Mouse (Mus musculus) urinary bladder, postnatal 36 days (tissue): ENCODE measurements around the gene Meis2.

Experiments
- DNase-seq, 2 experiments: peaks; one replicate each; pipeline ENCODE4 v3.0.0; 2022; ENCODE audit warnings: low spot score in 2 of 2, mixed read lengths in 1 of 2

Meis2 gene

DNA sequence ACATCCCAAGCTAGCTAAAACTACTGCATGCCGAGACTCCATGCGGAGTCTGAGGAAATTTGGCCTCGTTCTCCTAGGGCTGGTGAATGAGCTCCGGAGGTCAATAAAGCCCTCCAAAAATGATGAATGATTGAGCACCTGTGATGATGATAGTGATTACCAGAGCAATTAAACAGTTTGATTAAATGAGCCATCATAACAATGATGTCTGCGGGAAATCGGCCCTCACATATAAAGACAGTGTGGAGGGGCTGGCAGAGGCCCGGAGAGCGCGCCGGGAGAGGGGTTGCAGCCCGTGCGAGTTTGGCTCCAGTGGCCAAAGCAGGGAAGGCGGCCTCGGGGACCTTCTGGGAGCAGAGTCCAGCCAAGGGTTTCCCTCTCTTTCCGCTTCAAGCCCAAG is 2.1 kb upstream of the Meis2 start:
- DNase-seq: no peak

GRCm38 (mm10) chr2:116067065-116067497 is 1.4 kb upstream of the Meis2 start:
- DNase-seq: peak; percentile 89 to 90

- no peak for DNase-seq
Observed at GRCm38 (mm10) chr2:116066057-116066941, 660 bp upstream of the Meis2 start.

- DNase-seq: no peak
Observed at GRCm38 (mm10) chr2:116065057-116065456, 582 bp downstream of the Meis2 start.

DNA sequence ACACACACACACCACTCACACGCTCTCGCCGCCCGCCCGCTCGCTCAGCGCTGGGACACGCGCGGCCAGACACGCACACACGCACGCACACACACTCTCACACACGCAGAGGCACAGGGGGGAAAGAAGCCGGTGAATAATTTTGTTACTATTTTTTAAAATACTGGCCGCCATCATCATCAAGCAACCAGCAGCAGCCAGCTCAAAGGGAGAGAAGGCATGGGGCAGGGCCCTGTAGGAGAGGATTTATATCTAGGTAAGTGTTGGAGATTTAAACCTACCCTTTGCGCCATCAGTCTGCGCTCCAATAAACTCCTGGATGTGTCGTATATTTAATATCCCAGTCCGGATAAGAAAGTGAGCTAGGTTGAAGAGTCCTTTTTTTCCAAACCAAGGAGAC is 1.1 kb downstream of the Meis2 start:
- no peak for DNase-seq

GRCm38 (mm10) chr2:116063819-116064293 is 1.8 kb downstream of the Meis2 start:
- peak in 1 of 2 experiments; percentile 31 for DNase-seq

DNA sequence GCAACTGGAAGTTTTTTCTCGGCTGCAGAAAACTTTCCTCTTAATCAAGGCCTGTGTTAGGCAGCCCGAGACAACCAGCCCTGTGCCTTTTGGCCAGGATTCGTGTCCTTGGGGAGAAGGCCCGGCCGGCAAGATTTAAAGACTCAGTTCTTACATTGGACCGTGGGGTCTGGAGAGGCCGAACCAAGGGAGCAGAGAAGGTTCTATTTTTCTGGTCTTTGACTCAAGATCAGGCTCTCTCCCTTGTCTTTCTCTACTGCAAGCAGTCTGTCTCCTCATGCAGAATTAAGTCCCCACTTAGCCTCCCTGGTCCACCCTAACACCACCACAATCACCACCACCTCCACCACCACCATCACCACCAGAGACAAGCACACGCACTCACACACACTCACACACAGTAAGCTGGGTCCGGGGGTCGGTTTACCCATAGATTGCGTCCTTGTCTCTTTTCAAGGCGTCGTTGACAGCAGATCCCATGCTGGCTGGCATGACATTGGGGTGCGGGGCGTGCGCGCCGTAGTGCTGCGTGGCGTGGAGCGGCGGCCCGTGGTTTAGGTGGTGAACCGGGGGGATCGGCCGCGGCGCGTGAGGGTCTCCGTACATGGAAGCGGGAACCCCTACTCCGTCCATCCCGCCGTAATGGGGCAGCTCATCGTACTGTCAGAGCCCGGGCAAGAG is 2.7 kb downstream of the Meis2 start:
- peak in 1 of 2 experiments; percentile 44 for DNase-seq

DNA sequence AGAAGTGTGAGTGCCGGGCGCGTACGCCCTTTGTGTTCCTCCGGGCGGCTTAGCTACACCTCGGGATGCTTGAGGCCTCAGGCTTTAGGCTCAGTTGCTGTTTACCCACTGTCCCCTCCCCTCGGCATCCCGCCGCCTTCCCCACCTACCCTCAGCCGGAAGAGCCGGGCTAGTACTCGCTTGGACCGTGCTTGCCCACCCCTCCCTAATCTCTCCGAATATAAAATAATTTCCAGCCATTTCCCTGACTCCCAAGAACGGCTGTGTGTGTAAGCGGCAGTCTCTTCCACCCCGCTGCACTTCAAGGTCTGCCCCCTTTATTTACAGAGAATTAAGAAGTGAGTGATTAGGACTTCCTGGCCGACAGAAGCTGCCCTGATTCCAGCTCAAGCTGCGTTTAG is 3.4 kb downstream of the Meis2 start:
- no peak for DNase-seq

- no peak for DNase-seq
Observed at GRCm38 (mm10) chr2:116061401-116062021, 4.1 kb downstream of the Meis2 start.

DNA sequence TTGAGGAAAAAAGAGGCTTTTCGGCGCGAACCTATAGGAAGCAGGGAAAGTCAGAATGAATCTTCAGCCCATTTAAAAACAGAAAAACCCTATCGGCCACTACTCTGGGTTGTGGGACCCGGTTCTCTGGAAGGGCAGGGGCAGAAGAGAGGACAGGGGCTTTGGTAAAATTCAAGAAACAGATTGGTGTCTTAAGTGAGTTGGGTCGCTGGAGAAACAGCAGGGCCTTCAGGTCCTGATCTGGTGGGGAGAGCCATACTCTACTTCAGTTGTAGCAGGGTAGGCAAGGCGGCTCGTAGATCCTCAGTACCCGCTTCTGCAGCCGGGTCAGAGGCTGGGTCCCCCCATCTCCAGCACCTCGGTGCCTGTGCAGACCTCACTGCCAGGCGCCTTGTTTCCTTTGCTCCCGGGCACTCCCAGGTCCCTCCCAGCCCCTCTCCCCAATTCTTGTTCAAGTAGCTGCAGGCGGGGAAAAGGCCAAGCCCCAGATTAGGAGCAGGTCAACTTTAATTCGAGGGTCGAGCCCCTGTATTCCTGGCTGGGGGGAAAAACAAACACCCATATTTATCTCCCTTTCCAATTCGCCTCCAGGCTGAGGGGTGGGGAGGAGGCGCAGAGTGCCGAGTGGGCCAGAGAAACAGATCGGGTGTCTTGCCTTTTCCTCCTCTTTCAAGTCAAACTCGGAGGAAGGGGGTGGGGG is 4.8 kb downstream of the Meis2 start:
- no peak for DNase-seq

DNA sequence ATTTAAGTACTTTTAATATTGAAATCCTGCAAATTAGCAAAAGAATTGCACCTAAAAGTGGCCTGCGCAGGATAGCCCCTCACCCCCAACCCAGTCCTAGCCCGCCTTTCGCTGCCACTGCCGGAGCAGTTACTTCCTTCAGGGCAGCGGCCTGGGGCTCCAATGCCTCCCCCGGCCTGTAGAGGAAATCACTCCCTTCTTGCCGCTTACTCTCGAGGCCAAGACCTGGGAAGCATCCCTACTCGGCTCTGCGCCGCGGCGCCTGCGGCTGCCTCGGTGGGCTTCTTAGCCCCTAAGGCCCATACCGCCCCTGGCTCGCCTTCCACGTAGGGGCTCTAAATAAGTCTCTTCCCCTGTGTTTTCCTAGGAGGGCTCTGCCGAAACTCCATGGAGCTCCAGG is 5.4 kb downstream of the Meis2 start:
- no peak for DNase-seq

DNA sequence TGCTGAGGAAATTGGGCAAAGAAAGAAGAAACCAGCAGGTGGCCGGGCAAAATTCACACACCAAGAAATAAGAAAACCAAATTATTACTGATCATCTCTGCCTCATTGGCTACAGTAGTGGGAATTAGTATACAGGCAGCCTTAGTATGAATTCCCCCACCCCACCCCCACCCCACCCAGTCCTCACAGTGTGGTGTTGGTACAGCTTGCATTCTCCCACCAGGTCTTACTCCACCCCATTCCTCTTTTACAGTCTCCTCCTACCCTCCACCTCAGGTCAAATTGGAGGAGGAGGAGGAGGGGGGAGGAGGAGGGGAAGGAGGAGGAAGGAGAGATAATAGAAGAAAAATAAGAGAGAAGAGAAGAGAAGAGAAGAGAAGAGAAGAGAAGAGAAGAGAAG is 6.0 kb downstream of the Meis2 start:
- no peak for DNase-seq

- DNase-seq: no peak
Observed at GRCm38 (mm10) chr2:116059066-116059465, 6.6 kb downstream of the Meis2 start.

DNA sequence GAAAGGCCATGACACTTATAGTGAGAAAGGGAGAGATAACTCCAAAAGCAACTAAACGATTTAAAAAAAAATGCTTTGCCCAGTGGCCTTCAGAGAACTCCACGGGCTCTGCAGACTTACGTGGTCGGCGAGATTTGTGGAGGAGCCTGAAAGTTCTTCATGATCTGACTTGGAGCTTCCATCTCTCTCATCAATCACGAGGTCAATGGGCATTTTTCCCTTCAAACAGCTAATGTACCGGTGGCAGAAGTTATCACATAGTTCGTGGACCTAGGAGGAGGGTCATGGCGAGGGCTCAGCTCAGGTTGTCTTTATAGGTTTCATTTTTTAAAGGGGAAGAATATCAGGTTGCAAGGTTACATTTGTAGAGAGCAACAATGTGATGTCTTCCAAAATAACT is 7.1 kb downstream of the Meis2 start:
- DNase-seq: no peak

- no peak for DNase-seq
Observed at GRCm38 (mm10) chr2:116056826-116057225, 8.8 kb downstream of the Meis2 start.

DNA sequence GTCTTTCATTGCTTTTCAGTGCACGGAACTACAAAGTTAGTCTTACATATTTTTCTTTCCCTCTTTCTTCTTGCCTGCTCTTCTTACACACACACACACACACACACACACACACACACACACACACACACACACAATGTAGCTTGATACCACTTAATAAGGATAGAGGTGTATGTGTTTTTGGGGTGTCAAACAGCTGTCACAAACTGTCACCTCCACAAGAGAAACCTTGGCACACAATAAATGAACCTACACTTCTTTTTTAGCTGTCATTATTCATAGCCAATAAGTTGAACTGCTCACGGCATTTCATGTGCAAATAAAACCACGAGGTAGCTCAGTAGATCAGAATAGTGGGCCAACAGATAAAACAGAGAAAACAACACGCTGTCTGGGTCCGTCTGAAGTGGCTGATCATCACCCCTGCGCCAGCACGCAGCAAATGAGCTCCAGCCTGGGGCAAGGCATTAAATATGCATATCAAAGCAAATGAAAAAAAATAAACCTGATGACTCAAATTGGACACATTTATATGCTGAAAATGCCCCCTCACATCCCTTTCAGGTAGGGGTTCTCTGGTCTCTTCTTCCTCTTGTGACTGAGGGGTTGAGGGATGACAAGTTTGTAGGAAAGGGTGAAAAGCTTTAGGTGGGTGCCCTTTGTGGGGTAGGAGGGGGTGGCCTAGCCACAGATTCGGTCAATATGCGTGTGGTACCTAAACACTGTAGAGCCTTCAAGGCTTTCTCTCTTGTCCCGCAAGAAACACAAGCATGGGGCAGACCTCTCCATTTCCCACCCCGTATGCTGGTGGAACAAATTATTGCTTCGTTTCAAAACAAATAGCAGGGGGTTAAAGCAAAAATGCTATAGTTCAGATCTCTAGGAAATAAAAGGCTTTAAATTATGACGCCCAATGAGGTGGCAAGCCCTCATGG is 9.7 kb downstream of the Meis2 start:
- no peak for DNase-seq

DNA sequence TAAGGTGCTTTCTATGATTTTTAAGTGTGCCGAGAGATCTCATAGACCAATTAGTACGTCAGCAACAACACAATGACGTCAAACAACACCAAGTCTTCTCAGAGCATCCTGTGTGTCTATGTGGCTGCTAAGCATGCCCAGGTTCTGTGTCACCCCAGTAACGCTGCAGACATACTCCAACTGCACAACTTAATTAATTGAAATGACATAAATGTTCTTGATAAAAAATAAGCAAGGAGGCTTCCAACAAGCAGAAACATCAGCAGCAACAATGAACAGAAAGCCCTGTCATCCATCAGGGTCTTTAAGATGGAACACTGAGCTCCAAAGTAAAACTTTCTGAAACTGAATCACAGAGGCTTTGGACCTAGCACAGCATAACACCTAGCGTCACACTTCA is 11.7 kb downstream of the Meis2 start:
- DNase-seq: no peak

- DNase-seq: no peak
Observed at GRCm38 (mm10) chr2:116052688-116053421, 12.8 kb downstream of the Meis2 start.

GRCm38 (mm10) chr2:116051906-116052614 is 13.6 kb downstream of the Meis2 start:
- DNase-seq: no peak
